Mouse (Mus musculus) urinary bladder, postnatal 10 days (tissue): Measurements from ENCODE around the gene Dnpep.

Experiments used
- DNase-seq: peaks from one replicate; pipeline ENCODE4 v3.0.0; 2022; ENCODE audit warnings: low spot score

The Dnpep gene

DNA sequence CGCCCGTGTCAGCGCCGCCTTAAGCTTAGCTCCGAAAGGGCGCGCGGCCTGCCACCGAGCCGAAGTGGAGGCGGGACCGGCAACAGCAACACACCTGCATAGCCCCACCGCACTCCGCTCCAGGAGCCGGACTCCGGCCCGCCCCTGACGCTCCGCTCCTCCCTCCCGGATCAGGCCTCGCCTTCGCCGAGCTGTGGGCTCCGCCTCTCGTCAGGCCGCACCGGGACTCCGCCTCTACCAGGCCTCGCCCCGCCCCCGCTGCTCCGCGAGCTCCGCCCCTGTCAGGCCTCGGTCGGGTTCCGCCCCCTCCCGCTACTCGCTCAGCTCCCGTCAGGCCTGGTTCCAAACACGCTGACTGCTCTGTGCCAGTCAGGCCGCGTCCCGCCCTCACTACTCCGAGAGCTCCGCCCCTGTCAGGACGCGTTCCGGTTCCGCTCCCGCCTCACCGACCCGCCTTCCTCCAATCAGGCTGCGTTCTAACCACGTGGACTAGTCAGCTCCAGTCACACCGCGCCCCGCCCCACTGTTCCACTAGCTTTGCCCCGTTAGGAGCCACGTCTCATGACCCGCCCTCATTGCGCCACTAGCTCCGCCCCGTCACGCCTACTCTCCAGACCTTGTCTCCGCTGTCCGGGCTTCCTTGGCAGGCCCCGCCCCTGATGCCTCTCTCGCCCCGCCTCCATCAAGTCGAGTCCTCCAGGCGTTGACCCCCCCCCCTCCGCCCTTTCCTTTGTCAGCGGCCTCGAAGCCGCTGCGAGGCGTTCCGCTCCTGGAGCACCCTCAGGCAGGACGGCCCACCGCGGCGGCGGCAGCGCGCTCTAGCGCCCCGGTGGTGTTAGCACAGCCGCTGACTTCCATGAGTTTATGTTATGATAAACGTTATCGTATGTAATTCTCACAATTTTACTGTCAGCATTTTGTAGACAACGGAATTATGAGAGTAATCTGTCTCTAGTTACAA, at the start of gene Dnpep:
TSS of gene Dnpep (minus strand) at position 750 of the 961 bp plus-strand sequence.
- peak; percentile 100 for DNase-seq

DNA sequence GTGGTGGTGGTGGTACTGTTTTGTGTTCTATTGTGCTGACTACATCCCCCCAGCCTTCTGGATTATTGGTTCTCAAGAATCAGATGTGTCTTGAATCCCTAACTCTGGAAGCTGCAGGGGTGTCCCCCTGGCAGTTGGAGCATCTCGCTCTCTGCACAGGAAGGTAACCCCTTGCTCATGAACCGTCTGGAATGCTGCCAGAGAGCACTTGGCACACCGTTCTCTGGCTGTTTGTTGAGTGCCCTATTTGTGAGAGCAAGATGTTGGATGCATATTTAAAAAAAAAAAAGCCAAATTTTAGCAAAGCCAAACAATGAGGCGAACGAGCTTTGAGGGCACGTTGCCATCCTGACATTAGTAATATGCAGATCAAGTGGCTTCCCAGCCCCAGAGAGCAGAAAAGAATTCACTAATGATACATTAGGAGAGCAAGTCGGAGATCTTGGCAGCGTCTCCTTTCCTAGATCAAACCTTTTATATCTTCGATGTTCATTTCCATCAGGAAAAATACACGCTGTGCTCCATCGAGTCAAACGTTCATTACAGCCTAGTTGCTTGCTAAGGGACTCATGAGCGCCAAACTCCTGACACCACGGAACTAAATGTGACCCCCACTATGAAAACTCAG, 47.8 kb upstream of the Dnpep start:
- DNase-seq, result no peak

DNA sequence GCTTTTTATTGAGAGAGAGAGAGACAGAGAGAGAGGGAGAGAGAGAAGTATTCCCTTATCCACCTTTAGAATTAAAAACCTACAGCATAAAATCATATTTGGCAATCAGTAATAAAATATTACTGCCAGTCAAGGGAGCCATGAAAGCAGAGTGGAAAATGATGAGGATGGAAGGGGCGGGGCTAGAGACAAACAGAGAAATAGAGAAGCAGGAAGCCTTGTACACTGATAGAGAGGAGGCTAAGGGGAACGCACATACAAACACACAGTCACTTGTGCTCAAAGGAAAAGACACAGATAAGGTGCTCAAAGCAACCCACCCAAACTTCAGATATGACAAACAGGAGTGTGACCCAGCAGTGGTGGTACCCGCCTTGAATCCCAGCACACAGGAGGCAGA, 46.1 kb upstream of the Dnpep start:
- DNase-seq, result no peak

DNA sequence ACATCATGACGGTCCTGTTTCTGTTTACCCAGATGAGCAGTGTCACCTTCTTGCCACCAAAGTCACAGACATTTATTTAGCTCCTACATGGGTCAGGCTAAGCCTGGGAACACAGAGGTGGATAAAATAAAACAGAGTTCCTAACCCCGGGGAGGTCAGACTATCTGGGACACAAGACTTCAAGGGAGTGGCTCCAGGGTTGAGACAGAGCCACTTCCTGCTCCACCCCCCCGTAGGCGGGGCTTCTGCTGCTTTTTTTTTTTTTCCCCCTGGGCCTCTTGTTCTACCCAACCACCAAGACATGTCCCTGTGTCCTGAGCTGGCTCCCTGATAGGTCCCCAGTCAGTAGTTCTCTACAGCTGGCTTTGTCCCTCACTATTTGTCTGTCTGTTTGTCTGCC, 44.0 kb upstream of the Dnpep start:
- no peak for DNase-seq

DNA sequence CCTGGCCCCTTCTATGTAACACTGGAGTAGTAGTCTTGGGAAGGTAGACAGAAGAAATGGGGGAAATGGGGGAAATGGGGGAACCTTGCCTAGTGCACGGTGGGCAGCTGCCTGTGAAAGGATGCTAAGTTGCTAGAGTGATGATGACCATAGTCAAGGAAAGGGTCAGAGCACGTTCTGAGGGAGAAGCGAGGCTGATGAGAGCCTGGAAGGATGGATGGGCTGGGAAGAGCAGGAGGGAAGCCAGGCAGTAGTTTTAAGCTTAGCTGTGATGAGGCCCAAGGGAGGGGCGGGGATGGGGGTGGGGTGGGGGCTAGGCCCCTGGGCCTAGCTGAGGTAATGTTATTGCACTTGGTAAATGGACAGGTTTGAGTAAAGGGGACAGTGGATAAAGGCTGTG, 43.3 kb upstream of the Dnpep start:
- no peak for DNase-seq

GRCm38 (mm10) chr1:75360112-75361031, 42.6 kb upstream of the Dnpep start, which contains the start of gene Des:
Gene Des (plus strand): TSS chr1:75360329.
- DNase-seq, result peak; percentile 64

- DNase-seq, result no peak
These were observed 41.6 kb upstream of the Dnpep start for GRCm38 (mm10) chr1:75359346-75359745.

DNA sequence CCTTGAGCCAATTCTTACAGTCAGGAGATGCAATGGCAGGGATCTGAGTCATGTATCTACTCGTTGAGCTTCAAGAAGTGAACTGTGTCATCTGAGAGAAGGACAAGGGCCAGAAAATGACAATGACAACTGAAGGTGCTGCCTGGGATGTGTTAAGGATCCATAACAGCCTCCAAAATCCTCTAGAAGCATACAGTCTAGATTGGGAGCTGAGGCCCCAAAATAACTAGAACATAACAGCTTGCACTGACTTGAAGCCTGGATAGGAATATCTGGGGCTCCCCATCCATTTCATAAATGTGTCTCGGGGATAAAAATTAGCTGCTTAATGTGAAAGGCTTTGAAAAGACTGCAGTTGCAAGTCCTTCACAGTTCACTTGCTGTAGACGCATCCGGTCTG, 40.2 kb upstream of the Dnpep start:
- DNase-seq, result no peak

GRCm38 (mm10) chr1:75357261-75357660, 39.5 kb upstream of the Dnpep start:
- DNase-seq, result no peak

GRCm38 (mm10) chr1:75349275-75349674, 31.5 kb upstream of the Dnpep start:
- DNase-seq, result no peak

- no peak for DNase-seq
These were observed 29.5 kb upstream of the Dnpep start for GRCm38 (mm10) chr1:75347279-75347678.

- no peak for DNase-seq
These were observed 27.5 kb upstream of the Dnpep start for GRCm38 (mm10) chr1:75345036-75345935.

DNA sequence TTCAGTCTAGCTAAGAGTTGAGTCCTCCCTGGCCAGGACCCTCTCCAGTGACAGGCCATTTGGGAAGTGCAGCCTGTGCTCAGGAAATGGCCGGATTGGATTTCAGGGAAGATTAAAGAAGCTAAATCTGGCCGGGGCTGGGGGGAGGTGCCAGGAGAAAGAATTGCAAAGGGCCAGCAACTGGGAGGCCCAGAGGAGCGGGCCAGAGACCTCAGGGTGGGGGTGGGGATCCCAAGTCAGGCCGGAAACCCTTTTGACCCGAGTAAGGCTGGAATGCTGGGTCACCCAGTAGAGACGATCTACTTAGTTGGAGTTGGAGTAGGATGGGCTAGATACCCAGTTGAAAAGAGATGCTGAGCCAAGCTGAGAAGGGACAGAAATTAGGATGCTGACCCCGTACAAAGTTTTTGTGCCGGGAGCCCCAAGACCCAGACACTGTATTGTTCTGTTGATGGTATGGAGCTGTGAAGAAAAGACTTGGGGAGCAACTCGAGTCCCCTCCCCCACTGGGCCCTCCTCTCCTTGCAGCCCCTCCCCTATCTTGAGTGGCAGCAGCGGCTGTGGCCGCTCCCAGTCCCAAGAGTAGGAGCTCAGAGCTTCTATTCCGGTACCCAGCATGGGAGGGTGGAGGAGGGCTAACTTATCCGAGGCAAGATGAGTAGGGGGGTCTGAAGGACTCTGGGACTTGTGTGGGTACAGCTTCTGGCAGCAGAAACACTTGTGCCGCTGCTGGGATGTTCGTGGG, 26.7 kb upstream of the Dnpep start:
- DNase-seq, result no peak

- no peak for DNase-seq
These were observed 25.2 kb upstream of the Dnpep start for GRCm38 (mm10) chr1:75342874-75343416.

- DNase-seq, result no peak
These were observed 22.7 kb upstream of the Dnpep start for GRCm38 (mm10) chr1:75340519-75340918.

- DNase-seq, result no peak
These were observed 21.5 kb upstream of the Dnpep start for GRCm38 (mm10) chr1:75339337-75339736.

DNA sequence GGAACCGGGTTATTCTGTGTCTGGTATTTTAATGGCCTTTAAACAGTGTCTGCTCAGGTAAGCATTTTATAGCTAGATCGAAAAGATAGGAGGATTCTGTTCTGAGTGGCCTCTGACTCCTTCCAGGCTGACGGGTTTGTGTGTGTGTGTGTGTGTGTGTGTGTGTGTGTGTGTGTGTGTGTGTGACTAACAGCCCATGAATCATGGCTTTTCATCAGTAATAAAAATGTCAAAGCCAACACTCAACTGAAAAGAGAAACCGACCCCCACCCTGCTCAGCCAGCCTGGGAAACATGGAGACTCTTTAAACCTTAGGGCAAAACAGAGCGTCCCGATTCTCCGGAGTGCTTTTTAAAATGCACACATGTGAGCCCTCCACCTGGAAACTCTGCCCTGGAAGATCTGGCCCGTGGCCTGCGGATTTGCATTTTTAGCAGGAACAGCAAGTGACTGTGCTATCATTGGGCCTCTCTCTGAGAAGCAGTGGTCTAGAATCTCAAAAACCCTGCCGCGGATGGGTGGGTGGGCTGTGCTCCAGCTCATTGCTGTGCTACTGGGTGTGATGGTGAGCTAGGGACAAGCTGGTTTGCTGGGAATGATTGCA, 20.4 kb upstream of the Dnpep start:
- DNase-seq, result no peak

DNA sequence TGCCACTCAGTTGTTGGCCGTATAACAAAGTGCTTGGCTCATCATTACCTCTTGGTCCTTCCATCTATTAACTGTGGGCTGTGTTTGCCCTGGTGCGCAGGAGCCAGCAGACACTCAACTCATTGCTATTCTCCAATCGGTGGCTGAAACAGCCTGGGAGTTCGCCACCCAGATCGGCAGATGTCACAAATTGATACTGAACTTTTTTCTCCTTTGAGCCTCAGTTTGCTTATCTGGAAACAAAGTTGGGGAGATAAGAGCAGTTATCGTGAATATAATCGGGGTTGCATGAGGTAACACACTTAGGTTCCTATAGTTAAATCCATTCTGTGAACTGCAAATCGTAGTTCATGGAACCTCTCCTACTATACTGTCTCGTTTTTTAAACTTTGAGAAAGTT, 19.3 kb upstream of the Dnpep start:
- no peak for DNase-seq

DNA sequence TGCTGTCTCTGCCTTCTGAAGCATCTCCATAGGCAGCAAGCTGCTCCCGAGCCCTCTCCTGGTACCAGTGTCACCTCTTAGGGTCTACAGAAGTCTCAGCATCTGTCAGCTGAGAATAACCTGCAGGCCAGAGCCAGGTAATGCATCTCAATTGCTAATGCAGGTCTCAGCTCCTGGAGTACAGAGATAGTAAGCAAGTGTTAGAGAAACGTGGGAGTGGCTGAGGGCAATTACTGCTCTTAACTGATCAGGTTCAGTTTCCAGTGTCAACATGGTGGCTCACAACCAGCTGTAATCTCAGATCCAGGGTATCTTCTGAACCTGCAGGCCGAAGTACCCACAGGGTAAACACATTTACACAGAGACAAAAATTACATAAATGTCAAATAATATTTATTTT, 18.7 kb upstream of the Dnpep start:
- no peak for DNase-seq

GRCm38 (mm10) chr1:75331271-75331670, 13.5 kb upstream of the Dnpep start:
- no peak for DNase-seq
